Mouse (Mus musculus): ENCODE results near the gene 2410137M14Rik. TPM values are rescaled to one million over a fixed set of nuclear protein-coding genes. Genes with fewer than 3 reads are reported as not detected.
"Not testable (repeated sequence)": the region's sequence is repeated elsewhere in the genome, so short reads cannot be mapped to it uniquely, and the experiment has no call there.

2410137M14Rik gene
- not detected in 2 replicates for polyA plus RNA-seq (2016; fragmentation: Nextera tagmentation; extraction: Ambion mirVana)

- Histone ChIP-seq H3K9me3 (no peaks in the 10 kb centered on the region), H3K27ac (peak within 1 kb of the TSS; percentile 31; the same call in 1 of the 2 replicates), H3K4me1 (peaks cover 19% of the 10 kb centered on the region), H3K4me3 (peak within 1 kb of the TSS; percentile 27), H3K36me3 (replicated peaks) (no peaks in the 10 kb centered on the region), H3K27me3 (ENCODE audit: poor library complexity, severe bottlenecking) (peaks cover 30% of the 10 kb centered on the region)
- WGBS: 12% methylated on average over 18 of the region's 18 CpGs
- DNase-seq (ENCODE audit: extremely low spot score, low spot score): no peak
These were observed at the start of gene 2410137M14Rik for GRCm38 (mm10) chr17:36981221-36981813. Gene 2410137M14Rik (minus strand): TSS chr17:36981237.

GRCm38 (mm10) chr17:37029162-37029561, 48.1 kb upstream of the 2410137M14Rik start:
- Histone ChIP-seq H3K9me3 (no peaks in the 10 kb centered on the region), H3K27me3 (ENCODE audit: poor library complexity, severe bottlenecking) (no peaks in the 10 kb centered on the region), H3K4me3 (peak overlapping the region; percentile 48), H3K4me1 (peaks cover 17% of the 10 kb centered on the region), H3K27ac (peak overlapping the region; percentile 95), H3K36me3 (replicated peaks) (no peaks in the 10 kb centered on the region)
- 70% methylated on average over 8 of the region's 8 CpGs for WGBS
- no peak for DNase-seq (ENCODE audit: extremely low spot score, low spot score)

- Histone ChIP-seq H3K9me3 (no peaks in the 10 kb centered on the region), H3K4me3 (peak overlapping the region; percentile 48)
- under 1% methylated on average over 14 of the region's 14 CpGs for WGBS
These were observed 47.7 kb upstream of the 2410137M14Rik start for GRCm38 (mm10) chr17:37028683-37029120.

GRCm38 (mm10) chr17:37028212-37028611, 47.2 kb upstream of the 2410137M14Rik start:
- DNase-seq (ENCODE audit: extremely low spot score, low spot score): no peak
- no peaks in the 10 kb centered on the region for H3K9me3 ChIP-seq
- 3% methylated on average over 10 of the region's 10 CpGs for WGBS
- peak overlapping the region; percentile 48 for H3K4me3 ChIP-seq
- peaks cover 17% of the 10 kb centered on the region for H3K4me1 ChIP-seq
- no peaks in the 10 kb centered on the region for H3K27me3 ChIP-seq (ENCODE audit: poor library complexity, severe bottlenecking)
- H3K36me3 ChIP-seq (replicated peaks): no peaks in the 10 kb centered on the region
- H3K27ac ChIP-seq: peak overlapping the region; percentile 95

More at GRCm38 (mm10) chr17:37028683-37029120, 47.7 kb upstream of the 2410137M14Rik start:
- Histone ChIP-seq H3K27me3 (ENCODE audit: poor library complexity, severe bottlenecking) (no peaks in the 10 kb centered on the region), H3K27ac (peak overlapping the region; percentile 95), H3K4me1 (peaks cover 17% of the 10 kb centered on the region), H3K36me3 (replicated peaks) (no peaks in the 10 kb centered on the region)
- DNase-seq (ENCODE audit: extremely low spot score, low spot score): peak; percentile 95

GRCm38 (mm10) chr17:37027486-37027885, 46.4 kb upstream of the 2410137M14Rik start:
- H3K27ac ChIP-seq: peak overlapping the region; percentile 95
- DNase-seq (ENCODE audit: extremely low spot score, low spot score): no peak
- WGBS: 95% methylated on average over 4 of the region's 4 CpGs

GRCm38 (mm10) chr17:37026425-37026824, 45.4 kb upstream of the 2410137M14Rik start:
- Histone ChIP-seq H3K36me3 (replicated peaks) (no peaks in the 10 kb centered on the region), H3K4me1 (peaks cover 17% of the 10 kb centered on the region), H3K27ac (peak overlapping the region; percentile 35; the same call in 1 of the 2 replicates), H3K4me3 (no peak overlapping the region), H3K27me3 (ENCODE audit: poor library complexity, severe bottlenecking) (no peaks in the 10 kb centered on the region), H3K9me3 (no peaks in the 10 kb centered on the region)
- WGBS: 92% methylated on average over 2 of the region's 2 CpGs
- DNase-seq (ENCODE audit: extremely low spot score, low spot score): no peak

More at GRCm38 (mm10) chr17:37027486-37027885, 46.4 kb upstream of the 2410137M14Rik start:
- Histone ChIP-seq H3K9me3 (no peaks in the 10 kb centered on the region), H3K4me3 (no peak overlapping the region), H3K36me3 (replicated peaks) (no peaks in the 10 kb centered on the region), H3K4me1 (peaks cover 17% of the 10 kb centered on the region), H3K27me3 (ENCODE audit: poor library complexity, severe bottlenecking) (no peaks in the 10 kb centered on the region)

GRCm38 (mm10) chr17:37022628-37023576, 41.9 kb upstream of the 2410137M14Rik start, which contains the start of gene Mog:
Gene Mog (minus strand): TSS chr17:37023398.
- 72% methylated on average over 9 of the region's 9 CpGs for WGBS
- H3K27me3 ChIP-seq (ENCODE audit: poor library complexity, severe bottlenecking): no peaks in the 10 kb centered on the region
- H3K4me1 ChIP-seq: peaks cover 14% of the 10 kb centered on the region
- no peak for DNase-seq (ENCODE audit: extremely low spot score, low spot score)
- H3K9me3 ChIP-seq: no peaks in the 10 kb centered on the region
- no peaks in the 10 kb centered on the region for H3K36me3 ChIP-seq (replicated peaks)
- H3K4me3 ChIP-seq: no peak within 1 kb of the TSS
- H3K27ac ChIP-seq: peak within 1 kb of the TSS; percentile 25; the same call in 1 of the 2 replicates

GRCm38 (mm10) chr17:37019242-37019641, 38.2 kb upstream of the 2410137M14Rik start:
- H3K27ac ChIP-seq; H3K4me3 ChIP-seq; H3K9me3 ChIP-seq; DNase-seq (ENCODE audit: extremely low spot score, low spot score); H3K36me3 ChIP-seq (replicated peaks); H3K27me3 ChIP-seq (ENCODE audit: poor library complexity, severe bottlenecking): not testable (repeated sequence)
- peaks cover 11% of the 10 kb centered on the region; the same call in 1 of the 2 replicates for H3K4me1 ChIP-seq
- 96% methylated on average over 5 of the region's 5 CpGs for WGBS

- Histone ChIP-seq H3K9me3 (no peaks in the 10 kb centered on the region), H3K27me3 (ENCODE audit: poor library complexity, severe bottlenecking) (no peaks in the 10 kb centered on the region), H3K36me3 (replicated peaks) (no peaks in the 10 kb centered on the region), H3K4me3 (no peak overlapping the region), H3K27ac (no peak overlapping the region), H3K4me1 (peaks cover 11% of the 10 kb centered on the region; the same call in 1 of the 2 replicates)
- WGBS: 85% methylated on average over 3 of the region's 3 CpGs
- no peak for DNase-seq (ENCODE audit: extremely low spot score, low spot score)
These were observed 37.3 kb upstream of the 2410137M14Rik start for GRCm38 (mm10) chr17:37018328-37018727.

- H3K27me3 ChIP-seq (ENCODE audit: poor library complexity, severe bottlenecking): no peaks in the 10 kb centered on the region
- DNase-seq (ENCODE audit: extremely low spot score, low spot score): no peak
- no peaks in the 10 kb centered on the region for H3K9me3 ChIP-seq
These were observed 35.3 kb upstream of the 2410137M14Rik start for GRCm38 (mm10) chr17:37016333-37016732.

GRCm38 (mm10) chr17:37012141-37012540, 31.1 kb upstream of the 2410137M14Rik start:
- H3K36me3 ChIP-seq (replicated peaks): peaks cover 52% of the 10 kb centered on the region
- WGBS: 78% methylated on average over 5 of the region's 5 CpGs

More at GRCm38 (mm10) chr17:37016333-37016732, 35.3 kb upstream of the 2410137M14Rik start:
- no peak overlapping the region for H3K4me3 ChIP-seq
- peaks cover 10% of the 10 kb centered on the region for H3K36me3 ChIP-seq (replicated peaks)
- H3K27ac ChIP-seq: no peak overlapping the region
- peaks cover 11% of the 10 kb centered on the region; the same call in 1 of the 2 replicates for H3K4me1 ChIP-seq

GRCm38 (mm10) chr17:37011719-37012118, 30.7 kb upstream of the 2410137M14Rik start:
- peaks cover 57% of the 10 kb centered on the region for H3K36me3 ChIP-seq (replicated peaks)

More at GRCm38 (mm10) chr17:37012141-37012540, 31.1 kb upstream of the 2410137M14Rik start:
- Histone ChIP-seq H3K9me3 (no peaks in the 10 kb centered on the region), H3K27ac (no peak overlapping the region), H3K27me3 (ENCODE audit: poor library complexity, severe bottlenecking) (no peaks in the 10 kb centered on the region), H3K4me1 (no peaks in the 10 kb centered on the region), H3K4me3 (no peak overlapping the region)
- no peak for DNase-seq (ENCODE audit: extremely low spot score, low spot score)

More at GRCm38 (mm10) chr17:37011719-37012118, 30.7 kb upstream of the 2410137M14Rik start:
- WGBS: 87% methylated on average over 3 of the region's 3 CpGs
- DNase-seq (ENCODE audit: extremely low spot score, low spot score): no peak
- Histone ChIP-seq H3K4me1 (no peaks in the 10 kb centered on the region), H3K4me3 (no peak overlapping the region), H3K27ac (no peak overlapping the region), H3K9me3 (no peaks in the 10 kb centered on the region), H3K27me3 (ENCODE audit: poor library complexity, severe bottlenecking) (no peaks in the 10 kb centered on the region)

Data from forebrain, embryonic 10.5 days (tissue).